Mouse (Mus musculus) cortical plate, adult 2 months (tissue): ENCODE data around the gene Ddx21. TPM values are rescaled to one million over a fixed set of nuclear protein-coding genes. Genes with fewer than 3 reads are reported as not detected.

Source experiments
- H3K27ac ChIP-seq: fragments of 200-500 bp; 2 replicates; pipeline ENCODE4 v1.5.1; 2012; ENCODE audit warnings: low read length, control low read depth, inconsistent platforms; ENCODE audit not compliant: insufficient read depth
- H3K4me1 ChIP-seq: fragments of 200-500 bp; 2 replicates; pipeline ENCODE4 v1.6.1; 2011; ENCODE audit warnings: low read length; ENCODE audit not compliant: control insufficient read depth, insufficient read depth
- H3K4me3 ChIP-seq: fragments of 200-500 bp; 2 replicates; pipeline ENCODE4 v1.5.1; 2011; ENCODE audit warnings: mild to moderate bottlenecking, low read length, control low read depth; ENCODE audit not compliant: insufficient read depth
- CTCF ChIP-seq: fragments of 200-500 bp; IDR thresholded peaks from 2 replicates; pipeline ENCODE4 v1.5.1; 2011; ENCODE audit warnings: mild to moderate bottlenecking, control low read depth, low read length; ENCODE audit not compliant: insufficient read depth; ENCODE audit errors: extremely low read depth
- POLR2A ChIP-seq: fragments of 200-500 bp; IDR thresholded peaks from 2 replicates; pipeline ENCODE4 v1.6.1; 2011; ENCODE audit warnings: mild to moderate bottlenecking, low read length, control low read depth; ENCODE audit not compliant: insufficient read depth; ENCODE audit errors: extremely low read depth
- polyA plus RNA-seq: library from polyadenylated mRNA; depleted of rRNA; stranded (reverse); fragments of >200 nt; gene quantifications from 2 replicates; pipeline ENCODE4 v1.2.3, GENCODE M21; 2012; rRNA removed

Gene Ddx21
- polyA plus RNA-seq, 1 experiment: 17.4 TPM

DNA sequence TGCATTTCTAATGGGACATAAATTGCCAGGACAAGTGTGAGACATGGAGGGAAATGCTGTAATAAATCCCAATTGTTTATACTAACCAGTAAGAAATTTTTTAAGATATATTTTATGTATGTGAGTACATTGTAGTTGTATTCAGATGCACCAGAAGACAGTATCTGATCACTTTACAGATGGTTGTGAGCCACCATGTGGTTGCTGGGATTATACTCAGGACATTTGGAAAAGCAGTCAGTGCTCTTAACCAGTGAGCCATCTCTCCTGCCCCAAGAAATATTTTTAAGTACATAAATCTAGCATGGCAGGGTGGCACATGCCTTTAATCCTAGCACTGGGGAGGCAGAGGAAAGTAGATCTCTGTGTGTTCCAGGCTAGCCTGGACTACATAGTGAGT, 56.3 kb downstream of the Ddx21 start:
- Histone ChIP-seq H3K27ac (no peak overlapping the region), H3K4me1 (no peaks in the 10 kb centered on the region), H3K4me3 (no peak overlapping the region)
- TF ChIP-seq CTCF (no peak), POLR2A (no peak)

DNA sequence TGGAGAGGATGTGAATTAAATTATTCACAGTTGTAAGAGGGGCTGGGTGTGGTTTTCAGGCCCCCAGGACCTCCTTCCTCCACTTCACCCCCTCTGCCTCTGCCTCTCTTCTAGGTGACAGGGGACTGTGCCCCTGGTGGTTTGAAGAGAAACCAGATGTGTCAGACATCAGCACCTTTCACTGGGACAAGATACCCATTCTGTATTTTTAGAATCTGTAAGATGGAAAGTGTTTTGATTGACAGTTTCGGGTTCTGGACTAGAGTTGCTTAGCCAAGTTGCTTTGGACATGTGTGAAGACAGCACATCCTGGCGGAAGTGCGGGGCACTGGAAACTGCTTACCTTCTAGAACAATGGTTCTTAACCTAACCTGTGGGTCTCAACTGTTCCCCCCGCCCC, 57.8 kb downstream of the Ddx21 start:
- no peak overlapping the region for H3K27ac ChIP-seq
- H3K4me3 ChIP-seq: no peak overlapping the region
- TF ChIP-seq CTCF (no peak), POLR2A (no peak)
- H3K4me1 ChIP-seq: no peaks in the 10 kb centered on the region

DNA sequence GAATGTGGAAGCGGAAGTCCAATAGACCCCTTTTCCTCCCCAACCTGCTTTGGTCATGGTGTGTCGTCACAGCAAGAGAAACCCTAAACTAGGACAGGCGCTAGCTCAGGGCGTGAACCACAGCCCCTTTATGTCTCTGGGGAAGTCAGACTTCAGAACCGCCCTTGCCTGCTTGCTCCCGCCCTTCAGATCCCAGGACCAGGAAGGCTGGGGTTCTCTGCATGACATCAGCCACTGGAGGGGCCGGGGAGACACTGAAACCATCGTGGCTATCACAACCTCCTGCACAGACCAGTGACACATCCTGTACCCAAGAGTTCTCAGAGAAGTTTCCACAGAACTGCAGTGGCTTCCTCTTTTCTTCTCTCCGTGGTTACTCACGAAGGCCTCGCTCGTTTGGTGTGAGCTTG, 58.7 kb downstream of the Ddx21 start:
- TF ChIP-seq CTCF (no peak), POLR2A (no peak)
- no peaks in the 10 kb centered on the region for H3K4me1 ChIP-seq
- H3K4me3 ChIP-seq: no peak overlapping the region
- no peak overlapping the region for H3K27ac ChIP-seq

DNA sequence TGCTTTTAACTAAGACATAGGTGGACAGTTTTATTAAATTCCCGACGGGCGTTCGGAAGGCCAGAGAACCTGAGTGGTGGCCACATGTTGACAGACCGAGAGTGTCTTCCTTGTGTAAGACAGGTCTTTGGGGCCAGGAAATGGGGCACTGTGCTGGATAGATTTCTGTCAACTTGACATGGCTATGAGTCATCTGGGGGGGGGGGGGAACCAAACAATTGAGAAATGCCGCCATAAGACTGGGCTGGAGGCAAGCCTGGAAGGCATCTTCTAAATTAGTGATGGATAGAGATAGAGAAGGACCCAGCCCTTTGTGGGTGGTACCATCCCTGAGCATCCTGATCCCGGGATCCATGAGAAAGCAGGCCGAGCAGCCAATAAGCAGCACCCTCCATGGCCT, 59.2 kb downstream of the Ddx21 start:
- H3K4me3 ChIP-seq: no peak overlapping the region
- no peaks in the 10 kb centered on the region for H3K4me1 ChIP-seq

DNA sequence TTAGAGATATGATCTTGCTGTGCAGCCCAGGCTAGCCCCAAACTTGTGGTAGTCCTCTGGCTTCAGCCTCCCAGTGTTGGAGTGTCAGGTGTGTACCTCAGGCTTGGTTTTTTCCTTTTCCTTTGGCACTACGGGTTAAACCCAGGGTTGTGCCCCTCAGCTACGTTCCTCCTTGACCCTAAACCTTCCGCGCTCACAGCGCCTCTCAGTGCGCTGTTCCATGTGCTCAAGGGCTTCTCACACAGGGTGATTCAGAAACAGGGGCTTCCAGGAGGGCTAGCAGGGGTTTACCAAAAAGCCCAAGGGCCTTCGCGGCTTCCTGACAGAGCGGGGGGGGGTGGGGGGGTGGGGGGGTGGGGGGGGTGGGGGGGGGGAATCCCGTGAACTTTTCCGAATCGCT, 59.6 kb downstream of the Ddx21 start:
- Histone ChIP-seq H3K4me3 (no peak overlapping the region), H3K27ac (no peak overlapping the region), H3K4me1 (no peaks in the 10 kb centered on the region)
- TF ChIP-seq CTCF: no peak
- TF ChIP-seq POLR2A: no peak

More for the DNA sequence above, 59.2 kb downstream of the Ddx21 start:
- H3K27ac ChIP-seq: no peak overlapping the region
- TF ChIP-seq CTCF: no peak
- TF ChIP-seq POLR2A: no peak

DNA sequence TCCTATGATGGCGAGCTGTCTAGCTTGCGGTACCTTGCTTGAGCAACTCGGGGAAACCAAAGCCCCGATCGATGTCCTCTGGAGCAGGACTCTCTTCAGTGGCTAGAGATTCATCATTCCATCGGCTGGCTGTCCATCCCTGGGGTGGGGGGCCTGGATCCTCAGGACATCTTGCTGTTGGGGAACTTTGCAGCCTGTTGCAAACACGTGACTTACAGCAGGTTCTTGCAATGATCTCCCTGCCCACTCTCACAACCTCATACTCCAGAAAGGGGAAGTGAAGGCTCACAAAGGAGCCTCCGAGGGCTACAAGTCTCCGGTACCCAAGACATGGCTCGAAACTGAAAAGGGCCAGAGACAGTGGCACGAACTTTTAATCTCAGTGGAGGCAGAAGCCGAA, 60.6 kb downstream of the Ddx21 start:
- Histone ChIP-seq H3K4me1 (no peaks in the 10 kb centered on the region), H3K4me3 (no peak overlapping the region), H3K27ac (no peak overlapping the region)
- TF ChIP-seq CTCF (no peak), POLR2A (no peak)

DNA sequence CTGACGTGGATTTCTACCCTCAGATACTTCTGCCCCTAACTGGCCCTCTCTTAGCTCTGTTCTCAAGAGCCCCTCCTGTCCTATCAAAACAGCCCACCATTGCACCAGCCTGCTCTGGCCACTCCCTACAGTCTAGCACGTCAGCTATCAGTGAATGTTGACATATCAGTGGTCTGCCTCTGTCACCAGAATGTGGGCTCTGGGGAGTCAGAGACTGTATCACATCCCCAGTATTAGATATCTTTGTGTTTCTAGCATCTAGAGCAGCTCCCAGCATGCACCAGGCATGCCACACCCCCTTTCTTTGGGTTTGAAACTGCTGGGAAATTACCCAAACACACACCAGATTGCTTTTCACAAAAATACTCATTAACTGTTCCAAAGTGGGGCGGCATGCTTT, 61.3 kb downstream of the Ddx21 start:
- TF ChIP-seq CTCF: no peak
- no peak for TF ChIP-seq POLR2A

DNA sequence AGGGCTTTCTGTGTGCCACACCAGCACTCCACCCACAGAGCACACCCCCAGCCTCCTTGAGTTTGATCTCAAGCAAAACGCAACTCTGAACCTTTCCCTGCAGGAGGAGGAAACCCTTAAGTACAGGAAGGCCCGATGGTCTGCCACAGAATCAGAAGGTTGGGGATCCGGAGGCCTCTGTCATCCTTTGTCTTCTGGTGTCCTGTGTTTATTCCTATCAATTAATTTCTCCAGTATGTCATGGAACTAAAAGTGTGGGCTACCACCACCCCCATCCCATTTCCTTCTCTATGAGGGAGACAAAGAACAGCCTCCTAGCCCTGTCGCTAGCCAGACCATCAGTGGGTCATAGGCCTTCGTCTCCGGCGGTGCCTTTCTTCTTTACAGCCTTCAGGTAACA, 67.6 kb downstream of the Ddx21 start:
- Histone ChIP-seq H3K4me1 (no peaks in the 10 kb centered on the region), H3K4me3 (no peak overlapping the region), H3K27ac (no peak overlapping the region)
- TF ChIP-seq CTCF: no peak
- TF ChIP-seq POLR2A: no peak

More for the DNA sequence above, 61.3 kb downstream of the Ddx21 start:
- Histone ChIP-seq H3K27ac (no peak overlapping the region), H3K4me1 (no peaks in the 10 kb centered on the region), H3K4me3 (no peak overlapping the region)

DNA sequence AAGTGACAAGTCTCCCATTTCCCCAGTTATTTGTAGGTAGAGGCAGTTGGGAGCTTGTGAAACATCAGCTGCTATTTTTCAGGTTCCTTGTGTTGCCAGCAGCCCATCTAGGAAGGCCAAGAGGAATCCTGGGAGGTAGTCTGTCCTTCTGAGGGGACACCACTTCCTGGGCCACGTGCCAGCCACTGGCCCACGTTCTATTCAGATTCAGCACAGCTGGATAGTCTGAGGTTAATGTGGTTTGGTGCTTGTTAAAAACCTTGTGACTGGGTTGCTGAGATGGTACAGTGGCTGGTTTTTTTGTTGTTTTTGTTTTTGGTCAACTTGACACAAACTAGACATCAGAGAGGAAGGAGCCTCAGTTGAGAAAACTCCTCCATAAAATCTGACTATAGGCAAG, 69.2 kb downstream of the Ddx21 start:
- Histone ChIP-seq H3K4me1 (no peaks in the 10 kb centered on the region), H3K27ac (no peak overlapping the region), H3K4me3 (no peak overlapping the region)
- TF ChIP-seq POLR2A (no peak), CTCF (no peak)

Other genes with a start within 250 kb of the Ddx21 start
- gene Hk1, start 222.4 kb downstream of the Ddx21 start, polyA plus RNA-seq: 223 and 232 TPM in 2 replicates
- 18.5 and 18.6 TPM in 2 replicates for gene Hkdc1, start 179.8 kb downstream of the Ddx21 start, polyA plus RNA-seq
- gene 4930507D05Rik, start 152.8 kb downstream of the Ddx21 start, polyA plus RNA-seq: 1.2 and 1.3 TPM in 2 replicates
- 30.2 and 32.2 TPM in 2 replicates for gene Supv3l1, start 152.5 kb downstream of the Ddx21 start, polyA plus RNA-seq
- 41.1 and 41.7 TPM in 2 replicates for gene Vps26a, start 115.5 kb downstream of the Ddx21 start, polyA plus RNA-seq
- 13.7 and 15.8 TPM in 2 replicates for gene Srgn, start 74.8 kb downstream of the Ddx21 start, polyA plus RNA-seq
- gene Kif1bp, start 23.8 kb downstream of the Ddx21 start, polyA plus RNA-seq: 141 and 142 TPM in 2 replicates
- gene Ddx50, start 48.9 kb upstream of the Ddx21 start, polyA plus RNA-seq: 77.5 and 78.3 TPM in 2 replicates
- gene Stox1, start 123.8 kb upstream of the Ddx21 start, polyA plus RNA-seq: 3.3 and 4.8 TPM in 2 replicates
- 29.9 TPM in 2 replicates for gene Ccar1, start 190.0 kb upstream of the Ddx21 start, polyA plus RNA-seq